Mouse (Mus musculus): ENCODE data around the gene Syt1.

The Syt1 gene

GRCm38 (mm10) chr10:109010241-109011193 lies at the start of gene Syt1:
TSS of gene Syt1 (minus strand) at chr10:109010982.
- peak; percentile 93 for DNase-seq (ENCODE audit: inconsistent ontology term)

GRCm38 (mm10) chr10:109056500-109056899 lies 45.7 kb upstream of the Syt1 start:
- DNase-seq (ENCODE audit: inconsistent ontology term) = no peak

- DNase-seq (ENCODE audit: inconsistent ontology term) = no peak
Observed at GRCm38 (mm10) chr10:109047537-109047936, 36.8 kb upstream of the Syt1 start.

GRCm38 (mm10) chr10:109046988-109047387 lies 36.2 kb upstream of the Syt1 start:
- no peak for DNase-seq (ENCODE audit: inconsistent ontology term)

GRCm38 (mm10) chr10:109011226-109012165 lies 714 bp upstream of the Syt1 start:
- DNase-seq (ENCODE audit: inconsistent ontology term) = peak; percentile 80

GRCm38 (mm10) chr10:109009831-109010230 lies 951 bp downstream of the Syt1 start:
- peak; percentile 12 for DNase-seq (ENCODE audit: inconsistent ontology term)

- no peak for DNase-seq (ENCODE audit: inconsistent ontology term)
Observed at GRCm38 (mm10) chr10:109008456-109008855, 2.3 kb downstream of the Syt1 start.

- DNase-seq (ENCODE audit: inconsistent ontology term) = no peak
Observed at GRCm38 (mm10) chr10:109003482-109003881, 7.3 kb downstream of the Syt1 start.

- DNase-seq (ENCODE audit: inconsistent ontology term) = no peak
Observed at GRCm38 (mm10) chr10:108987250-108987649, 23.5 kb downstream of the Syt1 start.

- DNase-seq (ENCODE audit: inconsistent ontology term) = peak; percentile 92
Observed at GRCm38 (mm10) chr10:108979660-108980059, 31.1 kb downstream of the Syt1 start.

GRCm38 (mm10) chr10:108954952-108955351 lies 55.8 kb downstream of the Syt1 start:
- DNase-seq (ENCODE audit: inconsistent ontology term) = no peak

GRCm38 (mm10) chr10:108952182-108952581 lies 58.6 kb downstream of the Syt1 start:
- DNase-seq (ENCODE audit: inconsistent ontology term) = no peak

GRCm38 (mm10) chr10:108936838-108937430 lies 73.8 kb downstream of the Syt1 start:
- DNase-seq (ENCODE audit: inconsistent ontology term) = no peak

- DNase-seq (ENCODE audit: inconsistent ontology term) = peak; percentile 64
Observed at GRCm38 (mm10) chr10:108930299-108930698, 80.5 kb downstream of the Syt1 start.

GRCm38 (mm10) chr10:108929676-108930075 lies 81.1 kb downstream of the Syt1 start:
- peak; percentile 53 for DNase-seq (ENCODE audit: inconsistent ontology term)

GRCm38 (mm10) chr10:108905264-108905663 lies 105.5 kb downstream of the Syt1 start:
- no peak for DNase-seq (ENCODE audit: inconsistent ontology term)

- DNase-seq (ENCODE audit: inconsistent ontology term) = no peak
Observed at GRCm38 (mm10) chr10:108904371-108904770, 106.4 kb downstream of the Syt1 start.

- no peak for DNase-seq (ENCODE audit: inconsistent ontology term)
Observed at GRCm38 (mm10) chr10:108896529-108896928, 114.3 kb downstream of the Syt1 start.

- no peak for DNase-seq (ENCODE audit: inconsistent ontology term)
Observed at GRCm38 (mm10) chr10:108893288-108893687, 117.5 kb downstream of the Syt1 start.

GRCm38 (mm10) chr10:108892441-108892840 lies 118.3 kb downstream of the Syt1 start:
- DNase-seq (ENCODE audit: inconsistent ontology term) = peak; percentile 74

- DNase-seq (ENCODE audit: inconsistent ontology term) = no peak
Observed at GRCm38 (mm10) chr10:108889084-108889483, 121.7 kb downstream of the Syt1 start.

- no peak for DNase-seq (ENCODE audit: inconsistent ontology term)
Observed at GRCm38 (mm10) chr10:108886781-108887180, 124.0 kb downstream of the Syt1 start.
